Mouse (Mus musculus): ENCODE data around the gene Dysf. TPM values are rescaled to one million over a fixed set of nuclear protein-coding genes. Genes with fewer than 3 reads are reported as not detected.

Gene Dysf
- total and polyA plus RNA-seq, 3 experiments, result 51.1 to 100 (median 87.4) TPM

- Histone ChIP-seq H3K4me1 (ENCODE audit: control insufficient read depth, insufficient read depth, low read length) (peaks cover 7% of the 10 kb centered on the region; the same call in 1 of the 2 replicates), H3K27ac (no peak overlapping the region), H3K9ac (ENCODE audit: low read depth, low read length) (no peak overlapping the region), H3K4me3 (no peak overlapping the region), H3K36me3 (ENCODE audit: control insufficient read depth, insufficient read depth, low read length) (peaks cover 8% of the 10 kb centered on the region), H3K79me2 (replicated peaks; ENCODE audit: control insufficient read depth, insufficient read depth, low read length) (no peaks in the 10 kb centered on the region; the same call in 1 of the 2 replicates), H3K27me3 (ENCODE audit: control insufficient read depth, insufficient read depth, low read length) (no peaks in the 10 kb centered on the region)
- DNase-seq, result no peak
- 87% methylated on average over 4 of the region's 4 CpGs for whole genome bisulfite sequencing
- intact Hi-C loops (cut with DNase I), result loop anchor here (5.0 kb wide), 1 partner anchor 68 kb away; no protein-coding TSS in a partner anchor
- TF ChIP-seq CTCF (IDR thresholded peaks at IDR 0.05) (no peak), EP300 (IDR thresholded peaks at IDR 0.05; ENCODE audit: insufficient read depth, low read depth, low read length) (no peak), POLR2A (IDR thresholded peaks at IDR 0.05; ENCODE audit: insufficient read depth, low read depth, low read length) (no peak)
These were observed 150.7 kb downstream of the Dysf start for GRCm38 (mm10) chr6:84159046-84159445.

GRCm38 (mm10) chr6:84167612-84168011, 159.2 kb downstream of the Dysf start:
- no peak for DNase-seq
- intact Hi-C loops (cut with DNase I), result loop anchor here (2.0 kb wide), 1 partner anchor 13 kb away; no protein-coding TSS in a partner anchor
- WGBS, result 89% methylated on average over 14 of the region's 14 CpGs
- Histone ChIP-seq H3K27ac (no peak overlapping the region), H3K27me3 (ENCODE audit: control insufficient read depth, insufficient read depth, low read length) (no peaks in the 10 kb centered on the region), H3K36me3 (ENCODE audit: control insufficient read depth, insufficient read depth, low read length) (peaks cover 10% of the 10 kb centered on the region), H3K4me1 (ENCODE audit: control insufficient read depth, insufficient read depth, low read length) (no peaks in the 10 kb centered on the region), H3K79me2 (replicated peaks; ENCODE audit: control insufficient read depth, insufficient read depth, low read length) (no peaks in the 10 kb centered on the region), H3K4me3 (no peak overlapping the region), H3K9ac (ENCODE audit: low read depth, low read length) (no peak overlapping the region)
- TF ChIP-seq POLR2A (IDR thresholded peaks at IDR 0.05; ENCODE audit: insufficient read depth, low read depth, low read length) (no peak), EP300 (IDR thresholded peaks at IDR 0.05; ENCODE audit: insufficient read depth, low read depth, low read length) (no peak), CTCF (IDR thresholded peaks at IDR 0.05) (no peak)

GRCm38 (mm10) chr6:84168571-84168970, 160.2 kb downstream of the Dysf start:
- Histone ChIP-seq H3K27ac (no peak overlapping the region), H3K27me3 (ENCODE audit: control insufficient read depth, insufficient read depth, low read length) (no peaks in the 10 kb centered on the region), H3K79me2 (replicated peaks; ENCODE audit: control insufficient read depth, insufficient read depth, low read length) (no peaks in the 10 kb centered on the region), H3K9ac (ENCODE audit: low read depth, low read length) (no peak overlapping the region), H3K4me3 (no peak overlapping the region), H3K4me1 (ENCODE audit: control insufficient read depth, insufficient read depth, low read length) (no peaks in the 10 kb centered on the region), H3K36me3 (ENCODE audit: control insufficient read depth, insufficient read depth, low read length) (peaks cover 10% of the 10 kb centered on the region)
- intact Hi-C loops (cut with DNase I), result no loop called here
- DNase-seq, result no peak
- WGBS, result 94% methylated on average over 1 of the region's 1 CpGs
- no peak for TF ChIP-seq CTCF (IDR thresholded peaks at IDR 0.05)
- TF ChIP-seq POLR2A (IDR thresholded peaks at IDR 0.05; ENCODE audit: insufficient read depth, low read depth, low read length), result no peak
- TF ChIP-seq EP300 (IDR thresholded peaks at IDR 0.05; ENCODE audit: insufficient read depth, low read depth, low read length), result no peak

- no peak for DNase-seq
- H3K79me2 ChIP-seq (replicated peaks; ENCODE audit: control insufficient read depth, insufficient read depth, low read length), result no peaks in the 10 kb centered on the region
- WGBS, result 98% methylated on average over 6 of the region's 6 CpGs
- intact Hi-C loops (cut with DNase I), result no loop called here
- H3K27ac ChIP-seq, result no peak overlapping the region
- TF ChIP-seq EP300 (IDR thresholded peaks at IDR 0.05; ENCODE audit: insufficient read depth, low read depth, low read length), result no peak
- no peak for TF ChIP-seq POLR2A (IDR thresholded peaks at IDR 0.05; ENCODE audit: insufficient read depth, low read depth, low read length)
- no peak for TF ChIP-seq CTCF (IDR thresholded peaks at IDR 0.05)
- no peaks in the 10 kb centered on the region for H3K27me3 ChIP-seq (ENCODE audit: control insufficient read depth, insufficient read depth, low read length)
- H3K4me3 ChIP-seq, result no peak overlapping the region
- no peaks in the 10 kb centered on the region for H3K36me3 ChIP-seq (ENCODE audit: control insufficient read depth, insufficient read depth, low read length)
- H3K4me1 ChIP-seq (ENCODE audit: control insufficient read depth, insufficient read depth, low read length), result no peaks in the 10 kb centered on the region
- no peak overlapping the region for H3K9ac ChIP-seq (ENCODE audit: low read depth, low read length)
These were observed 165.2 kb downstream of the Dysf start for GRCm38 (mm10) chr6:84173626-84174025.

GRCm38 (mm10) chr6:84178776-84179405, 170.5 kb downstream of the Dysf start:
- intact Hi-C loops (cut with DNase I), result no loop called here
- Histone ChIP-seq H3K36me3 (ENCODE audit: control insufficient read depth, insufficient read depth, low read length) (peaks cover 5% of the 10 kb centered on the region), H3K79me2 (replicated peaks; ENCODE audit: control insufficient read depth, insufficient read depth, low read length) (no peaks in the 10 kb centered on the region), H3K9ac (ENCODE audit: low read depth, low read length) (no peak overlapping the region), H3K27me3 (ENCODE audit: control insufficient read depth, insufficient read depth, low read length) (no peaks in the 10 kb centered on the region), H3K4me1 (ENCODE audit: control insufficient read depth, insufficient read depth, low read length) (no peaks in the 10 kb centered on the region), H3K27ac (no peak overlapping the region), H3K4me3 (no peak overlapping the region)
- no peak for TF ChIP-seq EP300 (IDR thresholded peaks at IDR 0.05; ENCODE audit: insufficient read depth, low read depth, low read length)
- TF ChIP-seq CTCF (IDR thresholded peaks at IDR 0.05), result no peak
- no peak for TF ChIP-seq POLR2A (IDR thresholded peaks at IDR 0.05; ENCODE audit: insufficient read depth, low read depth, low read length)
- no peak for DNase-seq
- WGBS, result 70% methylated on average over 5 of the region's 5 CpGs

GRCm38 (mm10) chr6:84181452-84181851, 173.1 kb downstream of the Dysf start:
- 14% methylated on average over 4 of the region's 4 CpGs for WGBS
- peak overlapping the region; percentile 36 for H3K27ac ChIP-seq
- intact Hi-C loops (cut with DNase I), result loop anchor here (2.0 kb wide), 2 partner anchors 15 to 27 kb away; no protein-coding TSS in a partner anchor

More at GRCm38 (mm10) chr6:84181452-84181851, 173.1 kb downstream of the Dysf start:
- no peak overlapping the region for H3K4me3 ChIP-seq
- TF ChIP-seq CTCF (IDR thresholded peaks at IDR 0.05), result no peak
- no peak for TF ChIP-seq POLR2A (IDR thresholded peaks at IDR 0.05; ENCODE audit: insufficient read depth, low read depth, low read length)
- peak; percentile 86 for TF ChIP-seq EP300 (IDR thresholded peaks at IDR 0.05; ENCODE audit: insufficient read depth, low read depth, low read length)
- H3K27me3 ChIP-seq (ENCODE audit: control insufficient read depth, insufficient read depth, low read length), result no peaks in the 10 kb centered on the region
- DNase-seq, result peak; percentile 55 to 80
- no peaks in the 10 kb centered on the region; the same call in 1 of the 2 replicates for H3K4me1 ChIP-seq (ENCODE audit: control insufficient read depth, insufficient read depth, low read length)
- H3K9ac ChIP-seq (ENCODE audit: low read depth, low read length), result no peak overlapping the region
- H3K79me2 ChIP-seq (replicated peaks; ENCODE audit: control insufficient read depth, insufficient read depth, low read length), result no peaks in the 10 kb centered on the region
- H3K36me3 ChIP-seq (ENCODE audit: control insufficient read depth, insufficient read depth, low read length), result peaks cover 5% of the 10 kb centered on the region

All from heart, adult 2 months (tissue).